Mouse (Mus musculus): ENCODE measurements around the gene Slc22a21. TPM values are rescaled to one million over a fixed set of nuclear protein-coding genes. Genes with fewer than 3 reads are reported as not detected.
"Not testable (repeated sequence)": the region's sequence is repeated elsewhere in the genome, so short reads cannot be mapped to it uniquely, and the experiment has no call there.

Slc22a21 gene
- polyA plus RNA-seq, 1 experiment from 2014 or later = 2.1 TPM

DNA sequence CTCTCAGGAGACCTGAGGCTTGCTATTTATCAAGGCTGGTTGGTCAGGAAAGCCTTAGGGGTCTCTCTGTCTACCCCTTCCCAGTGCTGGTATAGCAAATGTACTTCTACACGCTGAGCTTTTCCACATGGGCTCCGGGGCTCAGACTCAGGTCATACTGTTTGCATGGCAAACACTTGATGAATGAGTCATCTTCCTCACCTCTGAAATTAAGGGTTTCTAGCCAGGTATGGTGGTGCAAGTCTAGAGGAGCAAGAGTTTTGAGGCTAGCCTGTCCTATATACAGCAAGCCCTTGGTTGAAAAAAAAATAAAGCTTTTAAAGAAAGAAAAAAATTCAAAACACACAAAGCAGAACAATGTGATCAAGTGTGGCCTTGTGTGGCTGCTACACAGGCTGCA is 31.1 kb upstream of the Slc22a21 start:
- Histone ChIP-seq H3K4me3 (no peak overlapping the region), H3K27me3 (replicated peaks) (no peaks in the 10 kb centered on the region), H3K4me1 (no peaks in the 10 kb centered on the region), H3K36me3 (replicated peaks) (no peaks in the 10 kb centered on the region), H3K9me3 (no peaks in the 10 kb centered on the region), H3K27ac (no peak overlapping the region), H3K4me2 (no peak overlapping the region), H3K9ac (no peak overlapping the region)
- WGBS = 91% methylated on average over 2 of the region's 2 CpGs
- no peak for ATAC-seq (replicated peaks)

DNA sequence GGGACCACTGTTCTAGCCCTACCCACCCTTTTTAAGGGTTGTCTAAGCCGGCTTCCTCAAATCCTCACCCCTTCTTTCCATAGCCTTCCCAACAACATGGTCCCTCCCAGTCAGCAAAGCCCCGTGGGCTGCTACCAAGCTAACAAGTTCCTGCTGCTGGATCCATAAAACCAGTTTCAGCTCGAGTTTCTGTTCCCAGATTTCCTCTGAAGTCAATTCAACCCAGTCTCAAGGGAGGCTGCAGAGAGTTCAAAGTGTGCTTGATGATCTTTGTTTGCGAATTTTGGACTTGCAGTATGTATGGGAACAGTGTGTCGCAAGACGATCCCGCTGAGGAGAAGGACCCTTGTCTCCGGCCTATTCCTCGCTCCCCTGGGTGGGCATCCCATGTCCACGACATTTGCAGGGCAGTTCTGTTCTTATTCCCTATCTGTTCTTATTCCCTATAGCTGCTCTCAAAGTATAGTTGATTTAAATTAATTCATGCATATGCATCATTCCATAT is 28.3 kb upstream of the Slc22a21 start:
- Histone ChIP-seq H3K36me3 (replicated peaks) (no peaks in the 10 kb centered on the region), H3K27me3 (replicated peaks) (no peaks in the 10 kb centered on the region), H3K9ac (no peak overlapping the region), H3K4me1 (no peaks in the 10 kb centered on the region), H3K27ac (no peak overlapping the region), H3K9me3 (no peaks in the 10 kb centered on the region), H3K4me2 (no peak overlapping the region), H3K4me3 (no peak overlapping the region)
- WGBS = 79% methylated on average over 10 of the region's 10 CpGs
- no peak for ATAC-seq (replicated peaks)

DNA sequence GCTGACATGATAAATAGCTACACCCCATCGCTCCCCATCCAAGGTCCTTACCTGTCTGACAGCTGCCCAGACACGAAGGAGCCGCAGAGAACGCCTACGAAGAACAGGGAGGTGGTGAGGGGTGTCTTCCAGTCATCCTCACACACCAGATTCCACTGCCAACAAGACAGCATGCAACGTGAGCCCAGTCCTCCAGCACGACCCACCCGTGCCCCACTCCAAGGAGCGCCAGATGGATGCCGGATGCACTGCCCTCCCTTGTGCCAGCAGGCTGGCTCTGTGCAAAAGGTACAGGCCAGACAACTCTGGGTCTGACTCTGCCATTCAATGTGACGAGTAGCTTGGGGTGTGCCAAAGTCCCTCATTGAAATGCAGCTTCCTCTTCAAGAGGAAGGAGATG is 27.6 kb upstream of the Slc22a21 start:
- H3K4me3 ChIP-seq = no peak overlapping the region
- H3K9me3 ChIP-seq = no peaks in the 10 kb centered on the region
- no peak overlapping the region for H3K9ac ChIP-seq
- ATAC-seq (replicated peaks) = no peak
- H3K27me3 ChIP-seq (replicated peaks) = no peaks in the 10 kb centered on the region
- H3K4me1 ChIP-seq = no peaks in the 10 kb centered on the region
- no peak overlapping the region for H3K4me2 ChIP-seq
- no peak overlapping the region for H3K27ac ChIP-seq
- no peaks in the 10 kb centered on the region for H3K36me3 ChIP-seq (replicated peaks)
- WGBS = 89% methylated on average over 11 of the region's 11 CpGs

DNA sequence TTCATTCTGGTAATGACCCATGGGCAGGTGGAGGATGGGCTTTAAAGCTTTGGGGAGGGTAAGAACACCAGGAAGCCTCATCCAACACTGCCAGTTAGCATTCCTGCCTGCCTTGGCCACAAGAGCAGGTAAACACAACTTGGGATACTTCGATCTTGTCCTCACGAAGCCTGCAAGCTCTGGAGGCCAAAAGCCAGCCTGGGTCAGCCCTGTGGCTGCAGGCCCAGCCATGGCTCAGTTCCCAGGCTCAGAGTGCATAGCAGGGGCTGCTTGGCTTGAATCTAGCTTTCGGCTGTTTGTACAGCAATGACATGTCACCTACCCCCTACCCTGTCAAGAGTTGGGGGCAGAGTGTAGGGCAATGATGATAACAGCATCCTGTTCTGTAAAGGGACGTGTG is 26.8 kb upstream of the Slc22a21 start:
- Histone ChIP-seq H3K9ac (no peak overlapping the region), H3K4me2 (no peak overlapping the region), H3K4me3 (no peak overlapping the region), H3K9me3 (no peaks in the 10 kb centered on the region), H3K27ac (no peak overlapping the region), H3K36me3 (replicated peaks) (no peaks in the 10 kb centered on the region), H3K27me3 (replicated peaks) (no peaks in the 10 kb centered on the region), H3K4me1 (no peaks in the 10 kb centered on the region)
- whole genome bisulfite sequencing = 80% methylated on average over 4 of the region's 4 CpGs
- no peak for ATAC-seq (replicated peaks)

DNA sequence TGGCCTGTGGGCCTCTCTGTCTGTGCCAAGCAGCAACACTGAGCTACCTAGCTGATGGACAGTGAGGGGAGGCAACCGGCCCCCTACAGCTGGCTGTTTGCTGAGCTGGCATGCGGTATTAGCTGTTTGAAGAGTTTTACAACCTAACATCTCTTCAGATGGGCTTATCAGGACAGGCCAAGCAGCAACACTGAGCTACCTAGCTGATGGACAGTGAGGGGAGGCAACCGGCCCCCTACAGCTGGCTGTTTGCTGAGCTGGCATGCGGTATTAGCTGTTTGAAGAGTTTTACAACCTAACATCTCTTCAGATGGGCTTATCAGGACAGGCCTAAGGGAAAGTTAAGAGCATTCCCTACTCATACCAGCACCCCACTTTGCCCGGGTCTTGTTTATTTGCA is 26.2 kb upstream of the Slc22a21 start:
- H3K4me3 ChIP-seq; ATAC-seq (replicated peaks): not testable (repeated sequence)
- 76% methylated on average over 5 of the region's 5 CpGs for WGBS

DNA sequence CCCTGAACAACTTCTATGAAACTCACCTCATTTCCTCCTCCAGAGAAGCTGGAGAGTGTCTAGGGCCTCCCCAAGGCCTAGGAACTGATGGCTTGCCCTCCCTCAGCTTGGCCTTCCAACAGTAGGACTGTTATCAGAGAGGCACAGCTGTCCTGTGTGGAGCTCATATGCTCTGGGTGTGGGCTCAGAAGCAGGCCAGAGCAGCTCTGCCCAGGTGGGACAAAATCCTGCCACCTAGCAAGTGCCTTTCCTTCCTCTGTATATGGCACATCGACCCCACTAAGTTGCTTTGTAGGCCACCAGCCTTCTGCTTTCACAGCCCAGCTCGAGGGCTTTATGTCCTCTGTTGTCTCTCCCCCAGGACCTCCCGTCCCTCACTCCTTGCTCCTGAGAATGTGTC is 24.6 kb upstream of the Slc22a21 start:
- 84% methylated on average over 3 of the region's 3 CpGs for WGBS
- H3K9me3 ChIP-seq = no peaks in the 10 kb centered on the region
- no peak overlapping the region for H3K27ac ChIP-seq
- no peaks in the 10 kb centered on the region for H3K4me1 ChIP-seq
- no peaks in the 10 kb centered on the region for H3K36me3 ChIP-seq (replicated peaks)
- H3K4me3 ChIP-seq = no peak overlapping the region
- ATAC-seq (replicated peaks) = no peak
- H3K4me2 ChIP-seq = no peak overlapping the region
- no peaks in the 10 kb centered on the region for H3K27me3 ChIP-seq (replicated peaks)
- no peak overlapping the region for H3K9ac ChIP-seq

More for the DNA sequence above, 26.2 kb upstream of the Slc22a21 start:
- H3K4me2 ChIP-seq; H3K27ac ChIP-seq; H3K36me3 ChIP-seq (replicated peaks); H3K27me3 ChIP-seq (replicated peaks); H3K4me1 ChIP-seq; H3K9me3 ChIP-seq; H3K9ac ChIP-seq: not testable (repeated sequence)

DNA sequence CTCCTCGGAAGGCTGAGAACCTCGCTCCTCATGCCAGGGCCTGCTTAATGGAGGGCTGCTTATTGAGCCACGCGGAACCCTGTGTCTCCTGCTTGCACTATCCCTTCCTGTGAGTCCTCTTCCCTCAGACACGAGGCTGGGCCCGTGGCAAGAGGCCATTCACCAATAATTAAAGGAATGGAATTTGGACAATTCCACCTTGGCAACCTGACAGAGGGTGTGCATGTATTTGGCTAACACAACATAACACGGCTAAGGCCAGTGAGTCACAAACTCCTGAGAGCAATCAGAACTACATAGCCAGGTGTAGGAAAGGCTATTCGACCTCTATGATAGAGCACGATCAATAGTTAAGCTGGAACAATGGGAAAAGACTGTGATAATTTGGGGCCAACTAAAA is 24.1 kb upstream of the Slc22a21 start:
- no peak overlapping the region for H3K9ac ChIP-seq
- H3K9me3 ChIP-seq = no peaks in the 10 kb centered on the region
- WGBS = 86% methylated on average over 9 of the region's 9 CpGs

DNA sequence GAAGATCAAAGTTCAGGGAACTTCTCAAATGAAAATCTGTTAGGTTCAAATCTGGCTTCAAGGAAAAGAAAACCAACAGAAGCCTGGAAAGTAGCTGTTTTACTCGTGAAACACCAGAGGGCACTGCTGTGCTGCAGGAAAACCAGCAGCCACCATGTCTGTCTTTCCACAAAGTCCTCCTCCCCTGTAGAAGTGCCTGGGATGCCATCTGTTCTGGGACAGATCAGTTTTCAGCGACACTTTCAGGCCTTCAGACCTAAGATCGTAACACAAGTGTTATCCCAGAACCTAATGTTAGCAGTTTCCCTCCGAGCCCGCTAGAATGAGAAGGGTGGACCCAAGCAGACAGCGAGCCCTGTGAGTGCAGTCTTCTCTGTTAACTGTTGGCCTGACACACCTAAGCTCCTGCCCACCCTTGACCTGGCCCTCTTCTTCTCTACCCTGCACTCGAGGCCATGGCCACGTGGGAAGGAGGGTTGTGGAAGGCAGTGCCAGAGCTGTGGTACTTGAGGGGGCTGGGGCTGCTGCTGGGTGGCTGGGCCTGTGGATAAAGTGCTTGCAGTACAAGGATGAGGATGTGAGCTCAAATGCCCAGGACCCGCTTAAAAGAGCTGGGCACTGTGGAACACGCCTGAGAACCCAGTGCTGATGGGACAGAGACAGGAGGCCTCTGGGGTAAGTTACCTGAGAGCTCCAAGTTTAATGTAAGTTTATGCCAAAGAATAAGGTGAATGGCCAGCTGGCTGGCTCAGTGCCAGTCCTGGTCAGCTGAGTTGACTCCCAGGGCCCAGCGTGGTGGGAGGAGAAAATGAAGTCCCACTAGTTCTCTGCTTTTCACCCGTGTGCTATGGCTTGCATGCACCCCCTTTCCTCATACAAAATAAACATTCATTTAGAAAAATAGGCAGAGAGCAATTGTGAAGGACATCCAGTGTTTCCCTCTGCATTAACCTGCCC is 22.9 kb upstream of the Slc22a21 start:
- 47% methylated on average over 12 of the region's 12 CpGs for WGBS
- H3K4me3 ChIP-seq; H3K9ac ChIP-seq; H3K9me3 ChIP-seq; H3K4me2 ChIP-seq; H3K4me1 ChIP-seq; H3K27me3 ChIP-seq (replicated peaks); H3K27ac ChIP-seq; H3K36me3 ChIP-seq (replicated peaks): not testable (repeated sequence)
- peak; percentile 48; the same call in 1 of the 2 replicates for ATAC-seq (replicated peaks)

More for the DNA sequence above, 24.1 kb upstream of the Slc22a21 start:
- Histone ChIP-seq H3K27ac (no peak overlapping the region), H3K4me3 (no peak overlapping the region), H3K4me2 (no peak overlapping the region), H3K36me3 (replicated peaks) (no peaks in the 10 kb centered on the region), H3K4me1 (no peaks in the 10 kb centered on the region), H3K27me3 (replicated peaks) (no peaks in the 10 kb centered on the region)
- no peak for ATAC-seq (replicated peaks)

DNA sequence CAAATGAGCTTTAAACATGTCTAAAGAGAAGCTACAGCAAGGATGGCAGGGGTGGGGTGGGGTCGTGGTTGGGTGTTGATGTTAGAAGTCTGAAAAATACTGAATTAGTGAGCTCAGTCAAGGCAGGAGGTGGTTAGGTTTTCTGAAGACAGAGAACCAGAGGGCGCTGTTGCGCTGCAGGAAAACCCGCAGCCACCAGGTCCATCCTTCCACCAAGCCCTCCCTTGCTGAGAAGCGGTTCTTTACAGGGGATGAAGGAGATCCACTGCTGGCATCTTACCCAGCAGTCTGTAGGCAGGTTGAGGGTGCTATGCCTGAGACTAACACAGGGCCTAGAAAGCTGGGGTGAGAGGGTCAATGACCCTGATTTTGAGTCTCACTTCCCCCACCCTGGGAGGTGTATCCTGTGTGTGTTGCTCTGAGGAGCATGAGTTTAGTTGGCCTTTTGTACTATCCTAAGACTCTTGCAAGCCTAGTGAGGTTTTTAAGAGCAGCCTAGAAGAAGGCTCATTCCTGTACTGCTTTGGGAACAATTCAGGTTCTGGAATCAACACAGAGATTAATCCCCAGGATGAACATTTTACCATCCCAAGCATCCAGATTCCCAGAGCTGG is 22.1 kb upstream of the Slc22a21 start:
- H3K27ac ChIP-seq = no peak overlapping the region
- no peak; the same call in 1 of the 2 replicates for ATAC-seq (replicated peaks)
- 7% methylated on average over 5 of the region's 5 CpGs for WGBS
- no peak overlapping the region for H3K4me3 ChIP-seq
- no peaks in the 10 kb centered on the region for H3K36me3 ChIP-seq (replicated peaks)
- no peaks in the 10 kb centered on the region for H3K4me1 ChIP-seq
- no peaks in the 10 kb centered on the region for H3K9me3 ChIP-seq
- no peak overlapping the region for H3K4me2 ChIP-seq
- H3K9ac ChIP-seq = no peak overlapping the region
- H3K27me3 ChIP-seq (replicated peaks) = no peaks in the 10 kb centered on the region

DNA sequence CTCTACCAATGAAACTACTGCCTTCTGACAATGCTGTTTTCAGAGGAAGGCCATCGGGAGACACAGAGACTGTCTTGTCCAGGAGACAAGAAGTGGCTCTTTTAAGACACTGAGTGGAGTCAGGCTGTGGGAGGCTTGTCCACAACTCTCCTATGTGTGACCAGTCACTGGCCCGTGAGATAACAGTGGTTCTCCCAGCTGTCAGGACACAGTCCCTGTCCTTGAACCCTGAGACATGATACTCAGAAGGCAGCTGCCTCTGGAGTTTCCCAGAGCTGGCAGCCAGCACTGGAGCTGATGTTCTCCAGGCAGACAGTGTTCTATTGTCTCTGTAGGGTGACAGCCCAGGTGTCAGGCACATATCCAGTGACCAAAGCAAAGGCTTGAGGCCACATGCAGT is 17.5 kb upstream of the Slc22a21 start:
- ATAC-seq (replicated peaks) = no peak
- Histone ChIP-seq H3K27me3 (replicated peaks) (no peaks in the 10 kb centered on the region), H3K4me2 (no peak overlapping the region), H3K4me1 (no peaks in the 10 kb centered on the region), H3K9ac (no peak overlapping the region), H3K36me3 (replicated peaks) (no peaks in the 10 kb centered on the region), H3K4me3 (no peak overlapping the region), H3K27ac (no peak overlapping the region), H3K9me3 (no peaks in the 10 kb centered on the region)
- WGBS = 83% methylated on average over 2 of the region's 2 CpGs

DNA sequence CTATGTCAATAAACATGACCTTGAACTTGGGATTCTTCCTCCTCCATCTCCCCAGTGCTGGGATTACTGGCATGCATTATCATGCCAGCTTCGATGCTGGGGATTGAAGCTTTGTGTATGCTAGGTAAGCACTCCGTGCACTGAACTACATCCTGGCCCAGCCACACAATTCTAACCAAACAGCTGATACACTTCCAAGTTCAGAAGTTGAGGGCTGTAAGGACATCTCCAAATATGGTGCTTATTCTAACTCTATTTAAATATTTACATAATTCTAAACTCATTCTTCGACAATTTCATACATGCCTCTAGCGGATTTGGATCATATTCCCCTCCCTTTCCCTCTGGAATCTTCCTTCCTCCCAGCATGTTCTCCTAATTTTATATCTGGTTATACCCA is 12.1 kb upstream of the Slc22a21 start:
- WGBS = 83% methylated on average over 4 of the region's 4 CpGs
- H3K27me3 ChIP-seq (replicated peaks) = no peaks in the 10 kb centered on the region
- H3K9me3 ChIP-seq = no peaks in the 10 kb centered on the region
- no peak for ATAC-seq (replicated peaks)
- no peak overlapping the region for H3K9ac ChIP-seq
- H3K27ac ChIP-seq = no peak overlapping the region
- no peaks in the 10 kb centered on the region for H3K36me3 ChIP-seq (replicated peaks)
- H3K4me1 ChIP-seq = no peaks in the 10 kb centered on the region
- no peak overlapping the region for H3K4me3 ChIP-seq
- H3K4me2 ChIP-seq = no peak overlapping the region

DNA sequence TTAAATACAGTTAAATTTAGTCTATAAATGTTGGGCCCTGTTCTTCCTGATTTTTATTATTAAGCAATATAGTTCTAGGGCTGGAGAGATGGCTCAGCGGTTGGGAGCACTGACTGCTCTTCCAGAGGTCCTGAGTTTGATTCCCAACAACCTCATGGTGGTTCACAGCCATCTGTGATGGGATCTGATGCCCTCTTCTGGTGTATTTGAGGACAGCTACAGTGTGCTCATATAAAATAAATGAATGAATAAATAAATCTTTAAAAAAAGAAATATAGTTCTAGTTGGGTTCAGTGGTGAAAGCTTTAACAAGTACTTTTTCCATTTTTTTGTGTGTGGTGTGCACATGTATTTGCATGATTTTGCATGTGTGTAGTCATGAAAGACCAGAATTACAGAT is 9.1 kb upstream of the Slc22a21 start:
- H3K36me3 ChIP-seq (replicated peaks) = no peaks in the 10 kb centered on the region
- no peak overlapping the region for H3K4me3 ChIP-seq
- H3K4me1 ChIP-seq = no peaks in the 10 kb centered on the region
- no peak overlapping the region for H3K4me2 ChIP-seq
- WGBS = 56% methylated on average over 1 of the region's 1 CpGs
- no peak overlapping the region for H3K27ac ChIP-seq
- no peaks in the 10 kb centered on the region for H3K27me3 ChIP-seq (replicated peaks)
- no peak overlapping the region for H3K9ac ChIP-seq
- ATAC-seq (replicated peaks) = no peak
- H3K9me3 ChIP-seq = no peaks in the 10 kb centered on the region

All from midbrain, embryonic 15.5 days (tissue).